Mouse (Mus musculus): ENCODE measurements around the gene Fancf.

DNA sequence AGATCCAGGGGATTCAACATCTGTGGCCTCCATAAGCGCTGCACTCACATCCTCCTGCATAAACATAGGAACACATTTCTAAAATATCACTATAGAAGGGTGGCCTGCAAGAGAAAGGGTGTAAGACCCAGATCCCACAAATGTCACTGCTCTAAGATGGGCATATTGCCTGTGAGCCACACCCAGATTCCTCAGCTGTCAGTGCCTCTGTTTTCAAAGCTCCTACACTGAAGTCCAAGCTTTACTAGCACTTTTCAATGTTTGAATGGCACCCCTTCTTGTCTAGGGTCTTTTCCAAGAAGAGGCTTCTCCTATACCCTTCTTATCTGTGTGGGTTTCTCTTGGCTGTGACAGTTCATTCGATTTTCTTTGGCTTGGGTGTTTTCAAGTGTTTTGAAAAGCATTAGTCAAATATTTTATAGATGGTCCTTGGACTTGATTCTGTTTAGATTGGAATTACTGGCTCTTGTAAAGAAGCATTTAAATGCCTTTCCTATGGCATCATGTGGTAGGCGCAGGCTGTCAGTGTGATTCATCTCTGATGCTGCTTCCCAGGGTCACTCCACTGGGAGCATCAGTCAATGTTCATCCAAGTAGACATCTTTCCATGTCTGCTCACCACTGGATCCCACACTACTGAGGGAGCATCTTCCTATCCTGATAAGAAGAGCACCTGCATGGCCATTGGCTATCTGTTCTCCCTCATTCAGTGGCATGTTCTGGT lies 43.7 kb downstream of the Fancf start:
- TF ChIP-seq CTCF (IDR thresholded peaks at IDR 0.05; ENCODE audit: extremely low read depth, insufficient read length, insufficient replicate concordance, low read depth, low read length) = no peak
- TF ChIP-seq POLR2A (IDR thresholded peaks at IDR 0.05; ENCODE audit: low read depth, low read length) = no peak

Measured in small intestine, adult 2 months (tissue).